Mouse (Mus musculus) gastrocnemius, postnatal 10 days (tissue): ENCODE data around the gene Xrra1. TPM values are rescaled to one million over a fixed set of nuclear protein-coding genes. Genes with fewer than 3 reads are reported as not detected.

Source experiments
- DNase-seq: peaks from one replicate; pipeline ENCODE4 v3.0.0; 2021; ENCODE audit warnings: mixed read lengths
- total RNA-seq, 2 experiments: library from RNA; stranded (reverse); gene quantifications; 2 replicates each; pipeline ENCODE4 v1.2.3; 2021

Xrra1 gene
- total RNA-seq, 2 experiments from 2014 or later = 1.3 TPM

DNA sequence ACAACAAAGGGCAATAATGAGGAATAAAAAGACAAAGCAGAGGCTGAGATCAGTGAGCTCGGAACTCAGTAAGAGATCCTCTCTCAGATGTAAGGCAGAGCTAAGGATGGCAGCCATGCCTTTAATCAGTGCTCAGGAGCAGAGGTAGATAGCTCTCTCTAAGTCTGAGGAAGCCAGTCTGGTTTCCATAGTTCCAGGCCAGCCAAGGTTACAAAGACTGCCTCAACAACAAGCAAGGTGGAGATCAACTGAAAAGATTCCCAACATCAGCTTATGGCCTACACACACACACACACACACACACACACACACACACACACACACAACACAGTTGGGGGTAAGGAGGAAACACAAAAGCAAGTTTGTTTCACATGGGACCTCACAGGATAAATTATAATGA lies 7.8 kb upstream of the Xrra1 start:
- DNase-seq = no peak

DNA sequence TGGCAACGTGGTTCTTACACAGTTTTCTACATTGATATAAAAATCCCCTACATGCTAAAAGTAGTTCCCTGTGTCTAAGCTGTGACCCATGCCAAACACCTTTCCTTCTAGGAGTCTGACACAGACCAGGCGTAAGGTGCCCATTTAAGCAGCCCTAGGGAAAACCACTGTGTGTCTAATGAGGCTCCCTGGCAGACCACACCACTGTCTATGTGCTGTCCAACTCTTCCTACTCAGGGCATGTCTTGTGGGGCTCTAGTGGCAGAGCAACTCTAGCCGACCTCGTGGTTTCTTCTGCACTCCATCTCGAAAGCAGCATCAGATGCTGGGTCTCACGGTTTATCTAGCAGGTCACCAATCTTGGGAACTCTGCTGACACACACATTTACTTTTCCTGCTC lies 7.3 kb upstream of the Xrra1 start:
- no peak for DNase-seq

DNA sequence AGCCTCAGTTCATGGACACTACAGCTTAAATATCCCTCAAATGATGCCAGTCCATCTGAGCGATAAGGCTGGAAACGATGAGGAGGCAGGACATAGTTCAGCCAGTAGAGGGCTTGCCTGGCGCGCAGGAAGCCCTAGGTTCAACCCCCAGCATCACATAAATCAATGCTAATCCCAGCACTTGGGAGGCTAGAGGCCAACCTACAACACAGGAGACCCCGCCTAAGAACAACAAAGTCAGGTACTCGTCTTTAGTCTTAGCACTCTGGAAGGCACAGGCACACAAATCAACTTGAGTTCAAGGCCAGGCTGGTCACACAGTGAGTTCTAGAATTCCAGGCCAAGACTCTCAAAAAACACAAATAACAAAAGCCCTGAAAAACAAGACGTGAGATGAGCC lies 5.6 kb upstream of the Xrra1 start:
- no peak for DNase-seq

DNA sequence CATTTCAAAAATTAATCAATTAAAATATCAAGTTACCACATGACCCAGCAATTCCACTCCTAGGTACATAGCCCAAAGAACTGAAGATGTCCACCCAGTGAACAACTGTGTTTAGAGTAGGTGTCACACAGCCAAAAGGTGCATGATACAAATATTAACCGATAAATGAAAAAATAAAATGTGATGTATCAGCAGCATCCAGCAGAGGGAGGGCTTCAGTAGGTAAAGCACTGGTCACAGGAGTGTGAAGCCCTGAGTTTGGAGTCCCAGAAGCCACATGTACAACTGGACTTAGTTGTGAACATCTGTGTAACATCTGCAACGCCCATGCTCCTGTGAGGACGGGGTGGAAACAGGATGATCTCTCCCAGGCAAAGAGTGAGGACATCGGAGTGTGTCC lies 4.6 kb upstream of the Xrra1 start:
- DNase-seq = no peak

DNA sequence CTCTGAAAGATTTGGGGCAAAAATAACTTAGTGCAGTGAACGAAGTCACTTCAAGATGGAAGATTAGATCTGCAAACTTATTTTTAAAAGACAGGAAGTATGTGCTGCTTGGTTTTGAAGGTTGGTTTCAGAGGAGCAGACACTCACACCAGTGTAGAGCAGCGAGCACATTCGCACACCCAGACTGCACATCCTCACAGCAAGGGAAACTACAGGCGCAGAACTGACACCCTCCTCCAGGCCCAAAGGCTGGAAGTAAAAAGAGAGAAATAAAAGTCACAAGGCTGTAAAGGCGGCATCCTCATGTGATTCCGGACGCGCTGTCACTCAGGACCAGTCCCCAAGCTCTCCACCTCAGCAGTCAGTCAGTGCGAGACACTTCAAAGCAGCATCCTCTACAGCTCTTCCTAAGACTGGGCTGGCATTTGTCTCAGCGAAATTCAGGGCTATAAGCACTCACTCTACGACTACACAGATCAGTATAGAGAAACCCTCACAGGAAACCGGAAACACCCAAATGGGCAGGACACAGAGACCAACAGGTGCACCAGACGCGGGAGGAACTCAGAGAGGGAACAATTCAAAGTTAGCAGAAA lies 2.6 kb upstream of the Xrra1 start:
- DNase-seq = no peak

DNA sequence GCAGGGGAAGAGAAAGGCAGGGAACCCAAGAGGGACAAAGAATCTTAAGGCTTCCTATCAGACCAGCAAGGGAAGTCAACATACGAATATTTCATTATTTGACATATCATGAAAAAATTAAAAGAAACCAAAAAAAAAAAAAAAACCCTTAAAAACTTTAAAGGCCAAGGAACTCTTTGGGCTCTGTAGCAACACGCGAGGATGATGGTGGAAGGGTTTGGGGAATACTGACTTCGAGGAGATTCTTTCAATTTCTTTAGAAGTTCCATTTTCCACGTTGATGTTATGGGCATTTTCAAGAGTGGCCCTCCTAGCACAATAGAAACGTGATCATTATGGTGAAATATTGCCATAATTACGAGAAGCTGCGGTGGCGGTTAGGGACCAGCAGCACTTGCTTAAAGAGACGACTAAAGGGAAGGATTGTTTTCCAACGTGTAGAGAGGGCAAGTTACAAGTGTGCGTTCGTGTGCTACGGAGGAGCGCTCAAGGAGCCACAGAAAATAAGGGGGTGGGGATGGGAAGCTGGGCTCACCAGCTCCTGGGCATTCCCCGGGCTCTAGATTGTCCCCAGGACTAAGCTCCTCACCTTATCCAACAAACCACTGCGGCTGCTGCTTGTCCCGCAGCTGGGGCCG lies 622 bp upstream of the Xrra1 start:
- DNase-seq = no peak

DNA sequence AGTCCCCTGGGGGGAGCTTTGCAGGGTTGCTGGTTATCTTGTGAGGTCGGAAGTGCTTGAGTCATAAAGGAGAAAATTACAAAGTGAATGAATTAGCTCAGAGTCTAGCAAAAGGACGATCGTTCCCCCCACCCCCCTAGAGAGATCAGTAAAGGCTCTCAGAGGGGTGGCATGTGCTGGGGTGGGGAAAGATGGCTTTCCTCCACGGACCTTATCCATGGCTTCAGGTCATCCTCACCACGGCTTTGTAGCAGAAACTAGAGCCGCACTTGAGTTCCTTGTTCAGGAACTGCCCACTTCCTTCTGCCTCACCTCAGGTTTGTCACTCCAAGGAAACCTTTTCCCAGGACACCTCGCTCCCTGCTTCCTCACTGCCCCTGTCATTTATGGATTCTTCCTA lies 4.4 kb downstream of the Xrra1 start, which contains the start of gene Spcs2:
Gene Spcs2, minus strand, starts transcription at position 101 of the 400 bp plus-strand sequence.
- no peak for DNase-seq

DNA sequence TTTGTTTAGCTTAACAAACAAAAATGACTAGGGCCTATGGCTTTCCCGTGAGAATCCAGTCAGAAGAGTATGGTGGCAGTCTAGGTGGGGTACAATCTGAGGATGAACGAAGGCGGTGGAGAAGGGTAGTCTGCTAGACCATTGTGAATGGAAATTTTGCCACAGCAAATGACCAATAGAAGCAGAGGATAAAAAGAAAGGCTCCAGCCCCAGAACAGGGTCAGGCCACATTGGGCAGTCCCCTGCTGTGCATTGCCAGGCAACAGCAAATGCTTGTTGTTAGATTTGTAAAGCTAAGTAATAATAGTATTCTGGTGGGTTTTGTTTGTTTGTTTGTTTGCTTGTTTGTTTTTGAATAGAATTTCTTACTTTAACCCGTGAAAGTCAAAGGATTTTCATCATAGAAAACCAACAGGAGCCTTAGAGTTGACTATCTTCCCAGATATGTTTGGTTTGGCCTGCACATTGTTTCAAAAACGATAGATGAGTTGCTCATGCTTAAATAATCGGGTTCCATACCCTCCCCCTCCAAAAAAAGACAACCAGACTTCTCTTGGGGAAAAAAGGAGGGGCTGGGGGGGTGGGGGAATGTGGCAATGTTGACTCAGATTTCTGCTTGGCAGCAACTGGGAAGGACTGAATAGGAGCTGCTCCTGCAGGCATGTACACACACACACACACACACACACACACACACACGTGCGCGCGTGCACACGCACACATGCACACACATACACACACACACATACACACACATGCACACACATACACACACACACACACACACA lies 5.5 kb downstream of the Xrra1 start:
- no peak for DNase-seq

DNA sequence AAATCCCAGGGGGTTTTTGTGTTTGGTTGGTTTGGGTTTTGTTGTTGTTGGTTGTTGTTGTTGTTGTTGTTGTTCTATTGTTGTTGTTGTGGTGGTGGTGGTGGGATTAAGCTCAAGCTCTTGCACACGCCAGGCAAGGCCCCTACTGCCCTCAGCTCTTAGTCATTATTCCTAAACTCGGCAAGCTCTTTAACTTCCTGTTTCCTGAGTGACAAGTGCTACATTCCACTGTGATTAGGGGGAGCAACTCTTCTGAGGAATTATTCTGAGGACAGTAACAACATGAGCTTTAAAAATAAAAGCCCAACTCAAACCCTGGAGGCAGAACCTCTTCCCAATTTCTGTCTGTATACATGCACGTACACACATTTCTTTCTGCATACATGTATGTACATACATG lies 6.3 kb downstream of the Xrra1 start:
- DNase-seq = no peak

DNA sequence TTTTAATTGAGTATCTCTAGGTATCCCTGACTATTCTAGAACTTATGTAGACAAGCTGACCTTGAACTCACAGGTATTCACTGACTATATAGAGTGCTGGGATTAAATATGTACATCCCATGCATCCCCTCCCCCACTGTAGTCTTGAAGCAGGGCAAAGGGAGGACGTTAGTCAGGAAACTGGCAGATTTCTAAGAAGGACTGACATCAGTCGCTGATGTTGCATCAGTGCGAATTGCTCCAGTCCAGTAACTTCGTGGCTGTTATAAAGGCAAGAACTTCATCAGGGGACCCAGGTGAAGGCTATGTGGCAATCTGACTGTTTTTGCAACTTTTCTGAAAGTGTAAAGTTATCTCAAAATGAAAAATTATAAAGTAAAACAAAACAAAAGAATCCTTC lies 10.4 kb downstream of the Xrra1 start:
- DNase-seq = no peak

DNA sequence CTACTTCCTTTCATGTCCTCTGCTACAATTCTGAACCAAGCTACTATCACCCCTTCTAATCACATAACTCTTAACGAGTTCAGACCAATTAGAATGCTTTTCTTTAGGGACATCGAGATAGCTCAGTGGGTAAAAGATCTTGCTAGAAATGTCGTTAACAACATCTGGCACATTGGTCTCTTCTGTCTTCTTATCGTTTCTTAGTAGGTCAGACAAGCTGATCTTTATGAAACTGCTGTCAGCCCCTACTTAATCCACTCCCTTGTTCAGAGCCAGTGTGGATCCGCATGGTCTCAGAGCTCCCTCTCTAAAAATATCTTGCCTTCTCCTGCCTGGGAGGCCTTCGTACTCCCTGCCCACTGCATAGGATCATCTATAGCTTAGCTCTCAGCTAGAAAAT lies 15.0 kb downstream of the Xrra1 start:
- no peak for DNase-seq

DNA sequence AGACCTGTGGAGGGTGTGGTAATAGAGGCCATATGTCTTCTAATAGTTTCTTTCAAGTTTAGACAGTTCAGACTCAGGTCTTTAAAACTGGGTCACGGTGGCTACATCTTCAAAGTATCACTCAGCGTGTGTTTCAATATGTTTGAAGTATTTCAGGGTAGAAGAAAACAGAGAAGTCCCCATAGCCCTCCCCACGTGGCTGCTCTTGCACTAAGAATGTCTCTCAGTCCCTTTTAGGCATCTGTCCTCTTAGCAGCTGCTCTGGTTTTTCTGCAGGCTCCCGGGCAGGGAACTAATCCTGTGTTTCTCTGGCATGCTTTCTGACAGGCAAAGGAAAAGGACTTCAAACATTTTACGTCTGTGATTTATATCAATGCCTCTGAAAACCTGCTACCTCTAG lies 17.0 kb downstream of the Xrra1 start:
- no peak for DNase-seq

DNA sequence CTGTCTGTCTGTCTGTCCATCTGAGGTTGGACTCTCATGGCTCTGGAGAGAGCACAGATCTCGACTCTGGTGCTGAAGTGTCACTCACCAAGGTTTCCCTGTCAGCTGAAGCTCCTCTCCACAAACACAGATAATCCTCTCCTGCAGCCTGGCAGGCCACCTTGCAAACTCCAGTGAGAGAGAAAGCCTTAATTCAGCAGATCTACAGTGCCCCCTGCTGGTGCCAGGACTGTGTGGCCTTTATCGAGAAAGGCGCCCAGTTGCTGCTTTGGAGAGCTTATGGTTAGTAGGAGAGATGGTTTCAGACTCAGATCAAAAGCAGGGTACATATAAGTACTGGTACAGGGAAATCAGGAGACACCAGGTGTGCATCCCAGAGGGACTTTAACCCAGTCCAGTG lies 17.4 kb downstream of the Xrra1 start:
- DNase-seq = peak; percentile 83

DNA sequence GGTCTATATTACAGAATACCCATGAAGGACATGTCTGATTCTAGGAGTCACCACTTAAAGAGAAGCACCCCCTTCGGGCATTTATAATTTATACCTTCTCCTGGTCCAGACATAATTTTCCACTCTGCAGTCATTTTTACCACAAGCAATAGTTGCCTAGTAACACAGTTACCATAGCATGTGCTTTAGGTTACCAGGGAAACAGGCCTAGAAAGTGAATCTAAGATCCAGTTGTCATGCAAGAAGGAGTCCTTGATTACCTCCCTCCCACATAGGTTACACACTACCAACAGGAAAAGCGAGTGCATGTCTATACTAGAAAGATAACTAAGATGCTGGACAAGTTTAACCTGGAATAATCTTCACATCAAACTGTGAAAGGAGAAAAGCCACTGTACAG lies 19.3 kb downstream of the Xrra1 start:
- no peak for DNase-seq

DNA sequence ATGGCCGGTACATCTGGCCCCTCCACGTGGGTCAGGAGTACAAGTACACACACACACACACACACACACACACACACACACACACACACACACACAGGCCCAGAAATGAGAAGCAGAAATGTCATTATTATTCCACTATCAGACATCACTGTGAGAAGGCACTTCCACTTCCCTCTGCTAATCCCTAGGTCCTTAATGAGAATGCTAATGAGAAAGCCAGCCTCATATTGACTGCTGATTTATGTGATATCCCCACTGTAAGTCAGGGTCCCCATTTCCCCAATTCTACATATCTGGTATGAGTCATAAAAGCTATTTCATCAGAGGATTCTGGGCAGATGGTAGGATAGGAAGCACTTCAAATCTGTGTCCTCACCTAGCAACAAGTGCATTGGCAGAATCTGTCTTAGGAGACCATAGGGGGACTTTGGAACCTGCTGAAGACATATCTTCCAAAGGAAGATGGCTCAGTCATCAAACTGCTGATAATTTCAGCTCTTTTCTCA lies 28.4 kb downstream of the Xrra1 start:
- no peak for DNase-seq

DNA sequence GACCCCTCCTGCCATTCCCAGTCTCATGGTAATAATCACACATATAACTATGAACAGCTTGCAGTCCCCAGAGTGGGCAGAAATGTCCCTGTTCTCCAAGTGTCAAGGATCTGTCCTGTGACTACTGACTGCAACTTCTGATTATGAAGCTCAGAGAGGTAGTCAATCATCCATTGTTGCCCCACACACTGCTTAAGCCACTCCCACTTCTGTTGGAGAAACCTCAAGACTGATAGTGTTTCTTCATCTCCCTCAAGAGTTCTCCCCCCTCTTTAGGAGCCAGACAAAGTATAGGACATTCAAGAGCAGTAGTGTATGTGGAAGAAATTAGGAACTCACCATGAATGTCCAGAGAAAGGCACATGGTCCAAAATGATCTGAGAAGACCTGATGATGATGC lies 28.8 kb downstream of the Xrra1 start:
- no peak for DNase-seq

DNA sequence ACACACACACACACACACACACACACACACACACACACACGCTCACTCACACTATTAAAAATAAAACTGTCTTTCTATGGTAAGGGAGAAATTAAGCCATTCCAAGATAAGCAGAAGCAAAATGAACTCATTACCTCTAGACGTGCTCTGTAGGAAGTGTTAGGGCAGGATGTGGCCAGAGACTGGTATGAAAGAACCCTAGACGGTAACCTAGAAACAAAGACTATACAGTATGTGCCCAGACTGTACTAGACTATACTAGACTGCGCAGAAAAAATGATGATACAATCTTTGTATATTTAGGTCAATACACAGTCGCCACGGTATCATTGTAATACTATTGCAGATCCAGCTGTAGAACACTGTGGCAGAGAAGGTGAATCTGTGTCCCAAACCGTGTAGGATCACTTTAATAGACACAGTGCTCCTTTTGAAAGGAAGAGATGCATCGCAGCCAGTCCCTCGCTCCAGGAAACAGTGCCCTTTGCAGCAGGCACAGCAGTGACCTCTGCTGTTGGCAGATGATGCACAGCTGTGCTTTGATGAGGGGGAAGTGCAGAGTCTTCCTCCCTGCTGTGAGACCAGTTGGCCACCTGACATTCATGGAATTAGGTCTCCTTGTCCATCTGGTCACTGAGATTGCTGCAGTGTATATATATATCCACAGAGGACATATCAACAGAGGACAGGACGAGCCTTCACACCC lies 30.4 kb downstream of the Xrra1 start:
- DNase-seq = no peak

DNA sequence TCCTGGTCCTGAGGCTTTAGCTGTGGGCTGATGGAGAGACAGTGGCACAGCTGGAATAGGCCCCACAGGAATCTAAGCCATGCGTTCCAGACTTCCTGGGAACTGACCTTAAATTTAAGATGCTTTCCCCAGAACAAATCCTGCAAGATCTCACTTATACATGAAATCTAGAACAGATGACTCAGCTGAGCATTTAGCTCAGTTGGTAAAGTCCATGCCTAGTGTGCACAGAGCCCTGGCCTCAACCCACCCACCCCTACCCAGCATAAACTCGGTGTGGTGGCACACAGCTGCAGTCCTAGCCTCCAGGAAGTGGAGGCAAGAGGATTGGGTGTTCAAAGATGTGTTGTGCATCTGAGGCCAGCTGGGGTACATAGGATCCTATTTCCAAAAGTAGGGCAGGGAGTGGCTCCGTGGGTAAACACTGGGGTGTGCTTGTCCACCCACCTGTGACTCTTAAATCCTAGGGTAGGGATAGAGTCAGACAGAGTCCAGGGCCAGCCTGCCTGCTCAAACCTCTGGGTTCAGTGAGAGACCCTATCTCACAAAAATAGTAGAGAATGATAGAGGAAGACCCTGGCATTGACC lies 31.3 kb downstream of the Xrra1 start:
- no peak for DNase-seq

DNA sequence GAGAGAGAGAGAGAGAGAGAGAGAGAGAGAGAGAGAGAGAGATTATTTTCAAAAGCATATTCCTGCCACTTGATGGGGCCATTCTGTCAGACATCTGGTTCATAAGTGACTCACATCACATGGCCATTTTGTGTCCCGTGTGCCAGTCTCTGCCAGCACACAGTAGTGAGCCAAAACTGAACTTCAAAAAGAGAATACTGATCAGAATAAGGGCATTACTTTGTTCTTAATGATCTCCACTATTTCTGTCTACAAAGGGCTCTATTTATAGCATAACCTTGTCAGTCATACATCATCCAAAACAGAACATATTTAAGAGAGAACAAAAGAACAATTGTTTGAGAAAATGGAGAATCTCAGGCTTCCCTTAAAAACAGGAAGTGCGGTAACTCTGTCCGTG lies 32.6 kb downstream of the Xrra1 start:
- DNase-seq = no peak

DNA sequence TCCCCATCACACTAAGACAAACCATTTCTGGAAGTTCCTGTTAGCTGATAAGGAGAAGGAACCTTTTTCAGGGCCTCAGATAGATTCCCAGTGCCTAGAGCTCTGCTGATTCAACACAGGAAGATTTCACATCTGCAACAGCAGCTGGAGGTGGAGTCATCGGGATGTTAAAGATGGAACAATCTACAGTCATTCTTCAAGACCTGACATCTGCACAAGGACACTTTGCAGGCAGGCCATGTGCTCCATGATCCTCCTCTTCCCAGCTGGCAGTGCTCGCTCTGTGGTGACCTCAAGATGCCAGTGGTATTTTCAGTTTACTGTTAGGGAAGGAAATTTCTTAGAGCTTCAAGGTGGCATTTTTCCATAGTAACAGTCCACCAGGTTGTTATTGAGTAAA lies 33.4 kb downstream of the Xrra1 start:
- DNase-seq = no peak

DNA sequence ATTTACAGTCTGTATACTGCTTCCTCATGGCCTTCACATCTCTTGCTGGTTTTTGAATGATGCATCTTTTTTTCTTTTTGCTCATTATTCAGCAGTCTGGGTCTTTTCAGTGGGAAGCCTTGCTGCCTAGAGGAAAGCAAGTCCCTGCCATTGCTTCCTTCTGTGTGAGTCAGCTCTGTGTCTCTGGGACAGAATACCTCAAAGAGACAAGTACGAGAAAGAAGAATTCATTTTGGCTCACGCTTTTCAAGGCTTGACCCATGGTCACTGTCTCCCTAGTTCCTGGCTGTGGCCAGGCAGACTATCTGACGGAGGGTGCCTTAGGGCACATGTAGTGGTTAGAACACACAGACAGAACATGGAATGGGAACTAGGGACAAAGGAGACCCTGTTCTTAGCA lies 35.1 kb downstream of the Xrra1 start:
- no peak for DNase-seq

DNA sequence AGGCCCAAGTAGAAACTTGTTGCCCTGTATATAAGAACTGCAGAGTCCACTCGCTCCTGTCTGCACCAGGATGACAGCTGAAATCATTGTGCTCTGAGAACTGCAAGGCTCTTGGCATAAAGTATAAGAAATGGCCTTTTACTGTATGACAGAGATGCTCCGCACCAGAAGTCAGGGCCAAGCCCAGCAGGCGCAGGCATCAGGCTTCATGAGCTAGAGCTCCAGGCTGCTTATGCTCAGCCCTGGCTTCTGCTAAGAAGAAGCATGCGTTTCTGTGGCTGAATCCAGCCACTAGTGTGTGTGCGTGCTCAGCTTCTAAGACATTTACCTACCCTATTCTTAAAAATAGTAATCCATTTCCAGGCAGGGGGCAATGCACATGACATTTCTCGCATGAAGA lies 35.6 kb downstream of the Xrra1 start:
- no peak for DNase-seq

DNA sequence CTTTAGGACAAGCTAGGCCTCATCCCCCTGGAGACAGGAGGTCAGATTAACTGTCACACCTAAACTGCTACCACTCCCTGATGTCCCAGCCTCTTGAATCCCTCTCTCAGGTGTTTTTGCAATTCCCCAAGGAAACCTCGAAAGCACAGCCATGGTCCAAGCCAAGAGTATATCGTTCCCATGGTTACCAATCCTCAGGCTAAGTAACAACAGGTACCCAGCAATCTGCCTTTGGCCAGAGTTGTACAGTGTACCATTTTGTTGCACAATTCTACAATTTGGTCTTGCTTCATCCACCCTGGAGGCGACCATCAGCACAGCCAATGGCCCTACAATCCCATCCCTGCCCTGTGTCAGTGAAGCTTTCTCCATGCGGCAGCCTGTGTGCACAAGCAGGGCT lies 38.0 kb downstream of the Xrra1 start:
- DNase-seq = no peak
